Mouse (Mus musculus) neutrophil, adult 5-6 weeks (primary cell): ENCODE data around the gene Dtx2. TPM values are rescaled to one million over a fixed set of nuclear protein-coding genes. Genes with fewer than 3 reads are reported as not detected.
A peak's percentile ranks its signal among the peaks of the same experiment; 100 is the strongest.
"Not testable (repeated sequence)": the region's sequence is repeated elsewhere in the genome, so short reads cannot be mapped to it uniquely, and the experiment has no call there.

Experiments
- ATAC-seq: fragments of 151-379, 151-347 bp; 2 replicates; pipeline ENCODE4 v1.8.0; 2017; ENCODE audit warnings: mild to moderate bottlenecking, moderate TSS enrichment; ENCODE audit not compliant: insufficient number of reproducible peaks, poor library complexity, low FRiP score, severe bottlenecking; ENCODE audit errors: extremely low read depth
- total RNA-seq: library from RNA; stranded (forward); fragments of 200-1000 nt; gene quantifications from 2 replicates; pipeline ENCODE4 v1.2.3, GENCODE M21; 2017

The Dtx2 gene
- total RNA-seq, 1 experiment from 2014 or later = 13.7 TPM

DNA sequence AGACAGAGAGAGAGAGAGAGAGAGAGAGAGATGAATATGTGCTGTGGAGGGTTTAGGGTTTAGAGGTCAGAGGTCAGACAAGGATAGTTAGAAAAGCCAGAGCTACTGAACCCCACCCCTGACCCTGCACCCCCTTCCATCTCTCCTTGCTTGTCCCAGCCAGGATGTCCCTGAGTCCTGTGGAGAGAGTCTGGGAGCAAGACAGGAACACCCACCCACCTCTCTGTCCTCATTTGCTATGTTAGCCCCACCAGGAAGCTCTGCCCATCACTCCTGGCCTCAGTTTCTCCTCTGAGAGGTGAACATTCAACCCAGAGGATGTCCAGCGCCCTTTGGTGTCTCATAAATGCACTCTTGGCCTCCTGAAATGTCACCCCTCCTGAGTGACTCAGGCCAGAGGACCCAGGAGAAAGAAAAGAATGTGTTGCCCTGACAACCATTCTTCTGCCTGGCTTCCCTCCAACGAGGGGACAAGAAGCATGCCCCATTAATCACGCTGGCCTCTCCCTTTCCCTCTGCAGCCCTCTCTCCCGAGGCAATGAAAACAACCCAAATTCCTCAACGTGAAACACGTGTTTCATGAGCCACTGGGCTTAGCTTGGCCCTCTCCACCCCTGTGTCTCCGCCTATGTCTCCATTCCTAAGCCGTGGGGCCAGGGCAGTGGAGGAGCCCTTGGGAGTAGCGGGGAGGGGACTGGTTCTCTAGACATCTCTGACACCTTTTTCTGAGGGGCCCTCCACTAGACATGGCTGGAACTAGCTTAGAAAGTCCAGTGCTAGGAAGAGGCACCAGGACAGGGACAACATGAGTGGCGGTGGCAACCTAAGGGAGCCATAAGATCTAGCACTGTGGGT is 56.9 kb downstream of the Dtx2 start:
- no peak for ATAC-seq

DNA sequence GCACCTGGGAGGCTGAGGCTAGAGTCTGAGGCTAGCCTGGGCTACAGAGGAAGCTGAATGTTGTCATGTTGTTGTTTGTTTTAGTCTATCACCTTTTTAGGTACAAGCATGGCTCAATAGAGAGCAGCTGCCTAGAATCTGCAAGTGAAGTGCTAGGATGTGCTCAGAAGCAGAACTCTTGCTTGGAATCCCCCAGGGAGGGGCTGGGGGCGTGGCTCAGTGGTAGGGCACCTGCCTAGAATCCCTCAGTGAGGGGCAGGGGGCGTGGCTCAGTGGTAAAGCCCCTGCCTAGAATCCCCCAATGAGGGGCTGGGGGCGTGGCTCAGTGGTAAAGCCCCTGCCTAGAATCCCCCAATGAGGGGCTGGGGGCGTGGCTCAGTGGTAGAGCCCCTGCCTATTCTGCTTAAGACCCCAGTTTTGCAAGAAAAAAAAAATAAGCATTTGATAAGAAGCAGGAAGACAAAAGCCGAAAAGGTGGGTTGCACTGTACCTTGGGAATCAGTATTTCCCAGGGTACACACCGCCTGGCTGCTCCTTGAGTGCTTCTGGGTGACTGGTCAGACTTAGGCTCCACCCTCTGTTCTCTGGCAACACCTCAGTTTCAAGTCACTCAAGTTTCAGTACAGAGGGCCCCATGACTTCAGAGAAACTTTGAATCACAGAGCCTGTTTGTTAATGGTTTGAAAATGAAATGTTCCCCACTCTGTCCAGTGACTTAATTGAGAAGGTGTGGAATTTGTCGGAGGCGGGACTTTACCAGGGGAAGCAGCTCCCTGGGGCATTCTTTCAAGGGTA is 58.5 kb downstream of the Dtx2 start:
- no peak for ATAC-seq

- no peak for ATAC-seq
Observed at GRCm38 (mm10) chr5:136054301-136055077, 59.9 kb downstream of the Dtx2 start, which contains the start of gene Upk3bl. Gene Upk3bl (plus strand): TSS chr5:136054492.

DNA sequence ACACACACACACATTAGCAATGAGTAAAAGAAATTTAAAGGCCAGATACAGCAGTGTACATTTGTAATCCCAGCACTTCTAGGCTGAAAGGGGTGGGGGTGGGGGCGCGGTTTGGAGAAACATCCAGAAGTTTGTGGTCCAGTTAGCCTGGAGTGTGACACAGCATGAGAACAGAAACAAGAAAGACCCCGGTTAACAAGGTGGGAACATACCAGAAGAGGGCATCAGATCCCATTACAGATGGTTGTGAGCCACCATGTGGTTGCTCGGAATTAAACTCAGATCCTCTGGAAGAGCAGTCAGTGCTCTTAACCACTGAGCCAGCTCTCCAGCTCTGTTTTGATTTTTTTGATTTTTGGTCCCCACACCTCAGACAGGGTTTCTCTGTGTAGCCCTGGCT is 61.5 kb downstream of the Dtx2 start:
- no peak for ATAC-seq

GRCm38 (mm10) chr5:136057085-136057484 is 62.5 kb downstream of the Dtx2 start:
- ATAC-seq = no peak

DNA sequence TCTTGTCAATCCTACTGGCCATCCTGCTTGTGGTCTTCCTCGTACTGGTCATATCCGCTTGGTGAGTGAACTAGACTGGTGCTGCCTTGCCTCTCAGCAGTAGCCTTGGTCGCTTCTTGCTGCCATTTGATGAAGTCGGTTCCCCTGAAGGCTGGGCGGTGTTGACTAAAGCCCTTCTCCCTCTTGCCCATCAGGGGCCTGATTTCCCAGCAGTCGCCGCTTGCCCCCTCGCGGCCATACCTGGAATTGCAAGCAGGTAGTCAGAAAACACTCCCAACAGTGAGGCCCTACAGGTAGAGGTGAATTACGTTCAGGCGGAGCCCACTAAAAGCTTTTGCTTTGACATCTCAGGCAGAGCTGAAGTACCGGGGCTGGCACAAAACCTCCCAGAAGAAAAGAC is 67.0 kb downstream of the Dtx2 start:
- ATAC-seq = peak; percentile 60

GRCm38 (mm10) chr5:136063920-136064319 is 69.3 kb downstream of the Dtx2 start:
- no peak for ATAC-seq

DNA sequence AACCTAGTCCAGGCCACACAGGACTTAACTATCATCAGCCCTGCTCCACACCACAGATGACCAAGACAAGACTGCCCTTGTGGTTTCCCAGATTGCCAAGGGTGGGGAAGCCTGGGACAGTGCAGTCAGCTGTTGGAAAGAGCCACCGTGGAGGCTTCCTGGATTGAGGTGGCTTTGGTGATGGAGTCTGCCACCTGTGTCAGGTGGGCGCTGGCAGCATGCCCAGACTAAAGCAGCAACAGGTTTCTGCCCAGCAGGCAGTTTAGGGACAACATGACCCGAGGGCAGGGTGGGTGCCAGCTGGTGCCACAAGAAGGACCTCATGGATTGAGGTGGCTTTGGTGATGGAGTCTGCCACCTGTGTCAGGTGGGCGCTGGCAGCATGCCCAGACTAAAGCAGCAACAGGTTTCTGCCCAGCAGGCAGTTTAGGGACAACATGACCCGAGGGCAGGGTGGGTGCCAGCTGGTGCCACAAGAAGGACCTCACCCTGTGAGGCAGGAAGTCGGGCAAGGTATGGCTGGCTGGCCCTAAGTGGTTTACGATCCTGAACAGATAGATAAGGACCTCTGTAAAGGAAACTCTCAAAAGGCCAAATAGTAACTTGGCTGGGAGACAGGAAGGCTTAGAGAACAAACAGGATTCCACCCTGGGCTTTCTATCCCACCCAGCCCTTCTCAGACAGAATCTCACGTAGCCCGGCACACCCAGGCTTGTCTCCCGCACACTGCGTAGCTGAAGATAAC is 72.0 kb downstream of the Dtx2 start:
- ATAC-seq = not testable (repeated sequence)

GRCm38 (mm10) chr5:136069411-136069810 is 74.8 kb downstream of the Dtx2 start:
- no peak for ATAC-seq

GRCm38 (mm10) chr5:136073051-136073450 is 78.5 kb downstream of the Dtx2 start:
- ATAC-seq = no peak

DNA sequence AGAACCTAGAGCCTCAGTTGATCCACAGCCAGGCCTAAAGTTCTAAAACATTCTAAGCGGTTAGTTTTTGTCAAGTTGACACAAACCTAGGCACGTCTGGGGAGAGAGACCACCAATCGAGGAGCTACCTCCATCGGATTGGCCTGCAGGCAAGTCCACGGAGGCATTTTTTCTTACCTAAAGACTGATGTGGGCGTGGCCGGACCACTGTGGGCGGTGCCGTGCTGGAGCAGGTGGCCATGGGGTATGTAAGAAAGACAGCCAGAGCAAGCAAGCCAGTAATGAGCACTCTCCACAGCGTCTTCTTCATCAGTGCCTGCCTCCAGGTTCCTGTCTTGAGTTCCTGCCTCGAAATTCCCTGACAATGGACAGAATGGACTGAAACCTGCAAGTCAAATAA is 78.9 kb downstream of the Dtx2 start:
- no peak for ATAC-seq

- ATAC-seq = no peak
Observed at GRCm38 (mm10) chr5:136075076-136075475, 80.5 kb downstream of the Dtx2 start.

- no peak for ATAC-seq
Observed at GRCm38 (mm10) chr5:136076284-136076683, 81.7 kb downstream of the Dtx2 start.

GRCm38 (mm10) chr5:136077001-136077550 is 82.5 kb downstream of the Dtx2 start:
- ATAC-seq = no peak

DNA sequence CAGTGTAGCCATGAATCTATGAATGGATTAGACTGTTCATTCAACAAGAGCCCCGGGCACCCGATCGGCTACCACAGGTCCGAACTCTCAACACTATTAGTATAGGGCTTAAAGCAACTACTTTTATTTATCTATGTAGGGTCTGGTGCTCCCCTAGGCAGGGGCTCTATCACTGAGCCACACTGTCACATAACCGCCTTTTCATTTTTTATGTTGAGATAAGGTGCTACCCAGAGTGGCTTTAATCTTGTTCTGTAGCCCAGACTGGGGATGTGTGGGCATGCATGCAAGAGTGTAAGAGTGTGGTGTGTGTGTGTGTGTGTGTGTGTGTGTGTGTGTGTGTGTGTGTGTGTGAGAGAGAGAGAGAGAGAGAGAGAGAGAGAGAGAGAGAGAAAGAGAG is 83.5 kb downstream of the Dtx2 start:
- no peak for ATAC-seq

DNA sequence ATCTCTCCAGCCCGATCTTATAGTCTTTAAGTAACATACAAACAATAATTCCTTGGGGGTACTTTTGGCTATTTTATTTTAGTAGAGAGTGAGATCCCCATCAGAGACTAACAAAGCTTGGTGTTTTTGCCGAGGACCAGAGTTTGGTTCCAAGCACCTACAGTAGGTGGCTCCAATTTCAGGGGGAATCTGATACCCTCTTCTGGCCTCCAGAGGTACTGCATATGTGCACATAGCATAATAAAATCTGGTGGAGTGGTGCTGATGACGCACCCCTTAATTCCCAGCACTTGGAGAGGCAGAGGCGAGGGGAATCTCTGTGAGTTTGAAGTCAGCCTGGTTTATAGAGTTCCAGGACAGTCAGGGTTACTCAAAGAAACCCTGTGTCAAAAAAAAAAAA is 87.7 kb downstream of the Dtx2 start:
- ATAC-seq = no peak
